Mouse (Mus musculus) midbrain, embryonic 11.5 days (tissue): ENCODE data around the gene Nectin4. TPM values are rescaled to one million over a fixed set of nuclear protein-coding genes. Genes with fewer than 3 reads are reported as not detected.

Source experiments
- ATAC-seq: fragments of 200-750 bp; cut with Nextera tagmentation; 2 replicates; pipeline ENCODE4 v1.8.0; 2017; ENCODE audit warnings: moderate TSS enrichment, moderate library complexity; ENCODE audit not compliant: low FRiP score
- DNase-seq: peaks from one replicate; pipeline ENCODE4 v3.0.0; 2015; ENCODE audit warnings: low spot score; ENCODE audit errors: missing footprints
- H3K27ac ChIP-seq: fragments of 300-500 bp; sonication (generic); 2 replicates; pipeline ENCODE4 v1.5.1; 2014; ENCODE audit warnings: low read depth, low read length
- H3K27me3 ChIP-seq: fragments of 300-500 bp; sonication (generic); 2 replicates; pipeline ENCODE4 v1.6.1; 2014; ENCODE audit warnings: mild to moderate bottlenecking, low read length, moderate library complexity, mixed read lengths; ENCODE audit not compliant: control insufficient read depth, insufficient read depth
- H3K36me3 ChIP-seq: fragments of 300-500 bp; sonication (generic); 2 replicates; pipeline ENCODE4 v1.6.1; 2014; ENCODE audit warnings: mild to moderate bottlenecking, low read length, moderate library complexity, mixed read lengths; ENCODE audit not compliant: control insufficient read depth, insufficient read depth
- H3K4me1 ChIP-seq: fragments of 300-500 bp; sonication (generic); 2 replicates; pipeline ENCODE4 v1.6.1; 2014; ENCODE audit warnings: low read length; ENCODE audit not compliant: control insufficient read depth, insufficient read depth
- H3K4me2 ChIP-seq: fragments of 300-500 bp; sonication (generic); 2 replicates; pipeline ENCODE4 v1.6.1; 2014; ENCODE audit warnings: mild to moderate bottlenecking, moderate library complexity
- H3K4me3 ChIP-seq: fragments of 300-500 bp; sonication (generic); 2 replicates; pipeline ENCODE4 v1.5.1; 2014; ENCODE audit warnings: low read depth, low read length
- H3K9ac ChIP-seq: fragments of 300-500 bp; sonication (generic); 2 replicates; pipeline ENCODE4 v1.6.1; 2014; ENCODE audit warnings: low read length
- H3K9me3 ChIP-seq: fragments of 300-500 bp; sonication (generic); 2 replicates; pipeline ENCODE4 v1.6.1; 2016; ENCODE audit warnings: low read length; ENCODE audit not compliant: control insufficient read depth
- WGBS: fragments of 180-500 bp; shearing (Covaris S2); extraction: QIAGEN DNeasy Blood & Tissue Kit; methylation state at CpG from one replicate; pipeline ENCODE4 v1.1.7; 2014; 5-methylcytosine and 5-hydroxymethylcytosine counted together
- polyA plus RNA-seq: library from polyadenylated mRNA; unstranded; fragments of >200 nt; fragmentation: Nextera tagmentation; extraction: Ambion mirVana; gene quantifications from 2 replicates; pipeline ENCODE4 v1.2.1, GENCODE M21; 2014

Nectin4 gene
- polyA plus RNA-seq, 1 experiment from 2014 or later: 0.49 TPM

DNA sequence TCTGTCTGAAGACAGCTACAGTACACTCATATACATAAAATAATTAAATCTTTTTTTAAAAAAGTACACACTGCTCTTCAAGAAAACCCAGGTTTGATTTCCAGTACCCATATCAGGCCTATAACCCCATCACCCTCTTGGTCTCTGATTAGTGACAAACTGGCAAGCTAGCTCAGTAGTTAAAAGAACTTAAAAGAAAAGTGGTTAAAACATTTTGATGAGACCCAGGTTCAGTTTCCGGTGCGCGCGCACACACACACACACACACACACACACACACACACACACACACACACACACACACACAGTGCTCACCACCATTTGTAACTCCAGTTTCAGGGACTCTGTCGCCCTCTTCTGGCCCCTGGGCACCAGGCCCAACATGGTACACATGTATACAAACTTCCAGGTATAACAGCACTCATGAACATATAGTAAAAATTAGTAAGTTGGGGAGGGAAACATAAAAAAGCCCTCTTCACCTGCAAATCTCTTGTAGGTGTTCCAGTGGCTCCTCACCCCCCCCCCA is 14.0 kb upstream of the Nectin4 start:
- peak; percentile 45 for DNase-seq
- Histone ChIP-seq H3K4me3 (no peak overlapping the region), H3K9me3 (peaks cover 2% of the 10 kb centered on the region; the same call in 1 of the 2 replicates), H3K9ac (no peak overlapping the region), H3K27ac (no peak overlapping the region), H3K27me3 (no peaks in the 10 kb centered on the region), H3K36me3 (peaks cover 3% of the 10 kb centered on the region; the same call in 1 of the 2 replicates), H3K4me1 (peaks cover 6% of the 10 kb centered on the region), H3K4me2 (no peak overlapping the region)
- 87% methylated on average over 5 of the region's 5 CpGs for WGBS
- ATAC-seq: no peak

DNA sequence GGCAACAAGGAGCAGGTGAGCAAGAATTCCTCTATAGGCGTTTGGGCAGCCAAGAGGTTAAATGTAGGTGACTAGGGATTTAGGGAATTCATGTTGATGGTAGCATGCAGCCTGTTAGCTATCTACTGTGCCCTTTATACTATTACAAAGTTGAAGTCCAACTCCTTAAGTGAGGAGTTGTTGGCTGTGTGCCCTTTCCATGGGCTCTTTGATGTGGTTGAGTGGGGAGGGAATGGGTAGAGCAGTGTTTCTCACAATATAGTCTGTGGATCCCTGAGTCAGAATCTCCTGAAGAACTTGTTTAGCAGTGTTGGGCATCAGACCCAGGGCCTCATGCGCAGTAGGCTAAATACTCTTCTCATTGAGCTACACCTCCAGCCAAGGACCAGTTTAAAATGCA is 13.1 kb upstream of the Nectin4 start:
- WGBS: 88% methylated on average over 2 of the region's 2 CpGs
- H3K36me3 ChIP-seq: peaks cover 3% of the 10 kb centered on the region; the same call in 1 of the 2 replicates
- ATAC-seq (no peak), DNase-seq (no peak)
- no peak overlapping the region for H3K4me2 ChIP-seq
- no peaks in the 10 kb centered on the region for H3K27me3 ChIP-seq
- H3K4me1 ChIP-seq: peaks cover 6% of the 10 kb centered on the region
- no peak overlapping the region for H3K9ac ChIP-seq
- peaks cover 2% of the 10 kb centered on the region; the same call in 1 of the 2 replicates for H3K9me3 ChIP-seq
- no peak overlapping the region for H3K4me3 ChIP-seq
- no peak overlapping the region for H3K27ac ChIP-seq

DNA sequence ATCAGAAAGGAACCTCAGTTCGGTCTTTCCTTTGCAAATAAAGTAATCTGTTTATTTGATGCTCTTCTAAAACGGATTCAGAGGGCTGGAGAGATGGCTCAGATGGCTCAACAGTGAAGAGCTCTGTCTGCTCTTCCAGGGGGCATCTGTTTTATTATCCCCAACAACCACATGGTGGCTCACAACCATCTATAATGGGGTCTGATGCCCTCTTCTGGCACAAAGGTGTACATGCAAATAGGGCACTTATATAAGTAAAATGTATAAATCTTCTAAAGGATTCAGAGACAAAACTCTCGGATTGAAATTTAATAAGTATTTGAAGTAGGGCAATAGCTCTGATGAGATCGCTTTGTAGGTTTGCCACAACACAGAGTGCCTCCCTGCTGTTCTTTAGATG is 11.5 kb upstream of the Nectin4 start:
- Histone ChIP-seq H3K9me3 (peaks cover 2% of the 10 kb centered on the region; the same call in 1 of the 2 replicates), H3K4me1 (peaks cover 6% of the 10 kb centered on the region), H3K27me3 (no peaks in the 10 kb centered on the region), H3K4me2 (no peak overlapping the region), H3K36me3 (peaks cover 3% of the 10 kb centered on the region; the same call in 1 of the 2 replicates), H3K4me3 (no peak overlapping the region), H3K27ac (no peak overlapping the region), H3K9ac (no peak overlapping the region)
- DNase-seq: peak; percentile 86
- ATAC-seq: no peak
- 77% methylated on average over 4 of the region's 4 CpGs for WGBS

DNA sequence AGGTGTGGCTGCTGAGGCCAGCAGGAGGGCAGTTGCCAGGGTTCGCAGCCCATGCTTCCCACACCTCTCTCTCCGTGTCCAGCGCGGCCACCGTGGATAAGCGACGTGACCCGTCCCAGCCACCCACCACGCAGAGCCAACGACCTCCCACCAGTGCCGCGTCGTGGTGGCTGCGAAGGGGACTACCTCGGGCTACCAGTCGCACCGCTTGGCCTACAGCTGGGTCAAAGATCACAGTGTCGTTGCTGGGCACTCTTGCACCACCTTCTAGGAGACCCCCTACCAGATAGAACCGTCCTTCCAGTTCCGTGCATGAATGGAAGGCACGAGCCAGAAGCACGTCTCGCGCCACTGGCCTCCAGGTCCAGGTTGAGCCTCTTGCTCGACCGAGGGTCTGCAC is 9.6 kb upstream of the Nectin4 start:
- Histone ChIP-seq H3K27ac (peak overlapping the region; percentile 3; the same call in 1 of the 2 replicates), H3K4me1 (peaks cover 6% of the 10 kb centered on the region), H3K4me3 (peak overlapping the region; percentile 43), H3K9me3 (peaks cover 2% of the 10 kb centered on the region; the same call in 1 of the 2 replicates), H3K9ac (peak overlapping the region; percentile 64), H3K4me2 (peak overlapping the region; percentile 75), H3K27me3 (no peaks in the 10 kb centered on the region), H3K36me3 (peaks cover 3% of the 10 kb centered on the region; the same call in 1 of the 2 replicates)
- DNase-seq (no peak), ATAC-seq (no peak; the same call in 1 of the 2 replicates)
- WGBS: 5% methylated on average over 26 of the region's 26 CpGs

DNA sequence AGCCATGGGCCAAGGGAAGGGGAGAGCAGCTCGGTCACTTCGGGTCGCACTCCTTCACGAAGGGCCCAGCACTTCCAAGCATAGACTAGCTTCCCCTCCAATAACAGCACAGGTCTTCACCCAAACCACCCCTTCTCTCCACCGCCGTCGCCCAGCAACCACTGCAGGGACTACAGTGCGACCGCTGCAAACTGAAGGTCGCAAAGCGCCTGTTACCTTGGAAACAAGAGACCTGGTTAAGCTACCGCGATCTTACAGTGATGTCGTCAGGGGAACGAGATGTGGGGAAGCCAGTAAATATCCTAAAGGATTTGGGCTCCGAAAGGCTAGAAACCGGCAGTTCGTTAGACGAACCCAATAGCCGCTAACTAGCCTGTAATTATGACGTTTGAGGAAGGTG is 9.2 kb upstream of the Nectin4 start, which contains the start of gene Klhdc9:
Klhdc9 (minus strand) TSS at position 143 of the 400 bp plus-strand sequence.
- no peaks in the 10 kb centered on the region for H3K27me3 ChIP-seq
- ATAC-seq (peak; percentile 96), DNase-seq (peak; percentile 99)
- peak within 1 kb of the TSS; percentile 17; the same call in 1 of the 2 replicates for H3K27ac ChIP-seq
- peak within 1 kb of the TSS; percentile 43 for H3K4me3 ChIP-seq
- H3K4me1 ChIP-seq: peaks cover 6% of the 10 kb centered on the region
- H3K9me3 ChIP-seq: peaks cover 2% of the 10 kb centered on the region; the same call in 1 of the 2 replicates
- peaks cover 3% of the 10 kb centered on the region; the same call in 1 of the 2 replicates for H3K36me3 ChIP-seq
- peak within 1 kb of the TSS; percentile 64 for H3K9ac ChIP-seq
- H3K4me2 ChIP-seq: peak within 1 kb of the TSS; percentile 75
- under 1% methylated on average over 21 of the region's 21 CpGs for WGBS

DNA sequence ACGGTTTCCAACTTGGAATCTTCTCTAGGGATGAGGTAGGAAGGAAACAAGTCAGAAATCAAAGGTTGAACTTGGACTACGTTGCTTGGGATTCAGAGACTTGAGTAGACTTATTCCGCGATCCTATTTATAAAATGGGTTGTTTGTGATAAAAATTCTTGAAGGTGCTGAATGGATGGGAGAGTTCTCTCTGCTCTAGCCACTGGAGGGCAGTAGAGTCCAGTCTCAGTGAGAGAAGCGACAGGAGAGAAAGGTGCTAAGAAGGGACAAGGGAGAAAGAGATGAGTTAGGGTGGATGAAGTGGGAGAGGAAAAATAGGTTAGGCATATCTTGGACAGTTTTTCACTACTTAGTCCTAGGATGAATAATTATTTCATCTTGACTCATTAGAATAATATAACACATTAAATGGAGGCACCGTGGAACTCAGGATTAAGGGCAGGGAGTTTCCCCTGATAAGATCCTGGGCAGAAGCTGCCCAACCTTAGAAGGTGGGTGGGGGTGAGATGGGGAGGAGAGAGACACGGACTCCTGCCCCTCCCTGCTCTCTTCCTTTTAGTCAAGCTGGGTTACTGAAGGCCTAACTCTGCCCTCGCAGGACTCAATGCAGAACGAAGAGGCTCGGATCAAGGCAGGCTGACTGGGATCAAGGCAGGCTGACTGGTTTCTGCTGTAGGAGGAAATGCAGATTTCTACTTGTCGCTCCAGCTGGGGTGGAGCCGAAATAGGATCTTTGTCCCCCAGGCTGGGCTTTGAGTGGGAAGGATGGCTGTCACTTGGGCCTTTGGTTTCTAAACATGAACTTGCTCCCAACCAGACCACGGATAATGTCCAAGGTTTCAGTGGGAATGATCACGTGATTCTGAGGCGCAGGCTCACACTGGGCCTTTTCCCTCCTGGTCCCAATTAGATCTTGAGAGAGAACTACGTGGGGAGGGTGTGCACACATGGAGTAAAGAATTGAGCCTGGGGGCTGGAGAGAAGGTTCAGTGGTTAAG is 8.5 kb upstream of the Nectin4 start:
- peak overlapping the region; percentile 64 for H3K9ac ChIP-seq
- peaks cover 2% of the 10 kb centered on the region; the same call in 1 of the 2 replicates for H3K9me3 ChIP-seq
- H3K4me3 ChIP-seq: peak overlapping the region; percentile 43
- WGBS: 36% methylated on average over 16 of the region's 16 CpGs
- peaks cover 3% of the 10 kb centered on the region; the same call in 1 of the 2 replicates for H3K36me3 ChIP-seq
- ATAC-seq (peak; percentile 77), DNase-seq (peak; percentile 85)
- no peaks in the 10 kb centered on the region for H3K27me3 ChIP-seq
- peaks cover 6% of the 10 kb centered on the region for H3K4me1 ChIP-seq
- peak overlapping the region; percentile 17; the same call in 1 of the 2 replicates for H3K27ac ChIP-seq
- H3K4me2 ChIP-seq: peak overlapping the region; percentile 75

DNA sequence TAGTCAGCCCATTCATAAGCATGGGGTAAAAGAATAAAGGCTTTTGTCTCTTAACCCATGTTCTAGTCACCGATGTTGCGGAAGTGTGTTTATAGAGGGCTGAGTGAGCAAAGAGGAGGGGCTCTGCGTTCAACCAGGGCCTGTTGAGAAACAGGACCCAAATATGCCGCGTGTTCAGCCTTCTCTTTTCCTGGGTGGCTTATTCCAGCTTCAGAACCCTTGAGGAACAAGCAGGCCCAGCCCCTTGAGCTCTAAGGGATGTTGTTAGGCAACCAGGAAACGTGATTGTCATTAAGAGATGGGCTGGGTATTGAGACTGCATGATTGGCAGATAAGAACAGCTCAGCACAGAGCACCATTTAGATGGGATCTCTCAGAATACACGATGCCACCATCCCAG is 4.0 kb upstream of the Nectin4 start:
- no peaks in the 10 kb centered on the region for H3K9me3 ChIP-seq
- H3K27me3 ChIP-seq: no peaks in the 10 kb centered on the region
- ATAC-seq (no peak), DNase-seq (no peak)
- no peak overlapping the region for H3K4me2 ChIP-seq
- H3K4me1 ChIP-seq: no peaks in the 10 kb centered on the region; the same call in 1 of the 2 replicates
- no peak overlapping the region for H3K9ac ChIP-seq
- 73% methylated on average over 7 of the region's 7 CpGs for WGBS
- no peak overlapping the region for H3K27ac ChIP-seq
- no peak overlapping the region for H3K4me3 ChIP-seq
- no peaks in the 10 kb centered on the region for H3K36me3 ChIP-seq

DNA sequence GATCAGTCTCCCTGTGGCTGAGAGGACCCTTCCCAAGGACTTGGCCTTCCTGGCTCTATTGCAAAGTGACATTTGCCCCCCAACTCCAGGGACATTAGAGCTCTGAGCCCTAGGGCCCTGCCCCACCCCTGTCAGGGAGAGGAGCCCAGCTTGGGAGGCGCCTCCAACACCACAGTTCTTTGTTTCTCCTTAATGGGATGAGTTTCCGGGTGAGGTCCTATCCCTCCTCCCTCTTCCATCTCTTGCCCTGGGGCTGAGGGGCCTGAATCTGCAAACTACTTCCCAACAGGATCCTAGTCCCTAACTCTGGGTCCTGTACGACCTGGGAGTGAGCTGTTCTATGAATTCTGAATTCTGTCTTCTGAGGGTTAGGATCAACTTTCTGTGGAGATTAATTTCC is 3.0 kb downstream of the Nectin4 start:
- Histone ChIP-seq H3K27me3 (no peaks in the 10 kb centered on the region), H3K4me1 (peaks cover 8% of the 10 kb centered on the region), H3K27ac (no peak overlapping the region), H3K9ac (no peak overlapping the region), H3K36me3 (no peaks in the 10 kb centered on the region), H3K4me2 (no peak overlapping the region), H3K4me3 (no peak overlapping the region), H3K9me3 (no peaks in the 10 kb centered on the region)
- DNase-seq: peak; percentile 49
- no peak for ATAC-seq
- 40% methylated on average over 3 of the region's 3 CpGs for WGBS
